Mouse (Mus musculus) left cerebral cortex, postnatal 14 days (tissue): ENCODE measurements at regions not wholly inside any gene's neighbourhood (a gene's known extent, or its start where the extent isn't known, plus 50 kb on each side); places are given as distances from the start of the nearest gene placed in this dataset.

ENCODE experiments used
- DNase-seq, 2 experiments: peaks; one replicate each; pipeline ENCODE4 v3.0.0; 2021 to 2022; ENCODE audit warnings: low spot score in 2 of 2, mixed read lengths in 1 of 2
- intact Hi-C: fragments of 180-260 bp; cut with DNase I; formaldehyde crosslinking; loops from one replicate; pipeline ENCODE4 v1.15.1; 2025

DNA sequence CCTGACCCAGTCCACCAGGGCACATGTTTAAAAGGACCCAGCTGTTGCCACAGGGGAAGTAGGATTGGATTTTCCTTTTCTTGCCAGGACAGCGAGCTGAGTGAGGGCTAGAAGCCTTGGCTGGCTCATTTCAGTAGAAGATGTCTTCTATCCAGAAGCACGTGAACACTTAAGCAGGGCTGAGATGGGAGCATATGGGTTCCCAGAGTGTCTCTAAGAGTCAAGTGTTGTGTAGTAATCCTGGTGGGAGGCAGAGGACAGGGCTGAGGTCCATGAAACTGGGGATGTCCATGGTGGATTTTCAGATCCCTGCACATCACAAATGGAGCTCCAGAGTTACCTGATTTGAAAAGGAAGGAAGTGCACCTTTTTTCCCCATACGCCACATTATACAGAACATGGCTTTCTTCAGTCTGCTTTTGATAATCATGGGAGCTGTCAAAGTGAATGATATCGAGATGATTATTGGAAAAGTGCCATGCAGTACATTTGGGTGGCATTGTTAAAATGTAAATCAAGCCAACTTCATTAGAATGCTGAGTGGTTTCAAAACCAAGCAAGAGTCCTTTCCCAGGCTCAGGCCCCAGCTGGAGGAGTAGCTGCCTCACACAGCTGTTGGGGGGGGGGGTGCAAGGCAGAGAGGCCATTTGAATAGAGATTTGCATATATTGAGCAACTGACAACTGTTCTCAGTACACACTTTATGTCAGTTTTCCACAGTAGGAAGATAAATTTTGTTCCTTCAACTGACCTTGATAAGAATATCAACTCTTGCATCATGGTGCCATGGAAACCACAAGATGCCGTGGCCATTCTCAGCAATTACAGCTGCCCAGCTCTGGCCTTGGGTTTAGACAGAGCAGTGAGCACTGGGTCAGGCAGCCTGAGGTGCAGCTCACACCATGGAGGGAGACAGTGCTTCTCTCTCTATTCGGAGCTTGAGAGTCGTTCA, 81.7 kb downstream of the Slc35b3 start:
- intact Hi-C loops, result no loop called here
- DNase-seq, result peak; percentile 8 to 11

DNA sequence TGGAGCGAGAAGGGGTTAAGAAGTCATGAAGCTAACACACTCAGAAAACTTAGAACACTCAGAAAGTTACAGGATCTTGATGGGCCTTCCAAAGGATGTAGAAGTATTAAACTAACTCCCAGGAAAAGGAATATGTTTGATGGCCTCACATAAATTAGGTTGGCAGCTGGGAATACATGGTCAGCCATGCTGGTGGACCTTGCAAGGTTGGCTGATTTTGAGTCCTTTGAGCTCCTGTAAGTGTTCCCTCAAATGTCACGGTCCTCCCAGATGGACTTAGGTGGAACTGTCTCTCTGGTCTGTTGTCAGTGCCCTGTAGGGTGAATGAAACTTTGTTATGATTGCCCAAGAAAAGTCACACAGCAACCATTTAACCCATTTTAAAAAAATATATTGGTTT, 84.8 kb downstream of the Slc35b3 start:
- no peak for DNase-seq
- intact Hi-C loops, result no loop called here

DNA sequence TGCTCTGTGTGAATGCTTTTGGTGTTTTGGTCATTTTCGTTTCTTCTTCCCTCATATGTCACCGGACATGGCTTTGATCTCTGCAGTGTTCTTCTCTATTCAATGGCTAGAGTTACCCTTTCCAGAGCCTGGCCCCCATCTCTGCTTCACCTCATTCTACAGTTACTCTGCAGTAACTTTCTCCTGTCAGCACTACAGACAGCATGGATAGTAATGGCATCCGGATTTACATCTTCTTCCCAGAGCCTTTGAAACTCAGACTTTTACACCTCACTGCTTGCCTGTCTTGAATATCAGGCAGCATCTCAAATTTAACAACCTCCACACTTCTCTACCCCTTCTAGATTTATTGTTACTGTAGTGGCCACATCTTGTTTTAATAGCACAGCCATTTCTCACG, 96.7 kb downstream of the Slc35b3 start:
- no peak for DNase-seq
- intact Hi-C loops, result no loop called here

DNA sequence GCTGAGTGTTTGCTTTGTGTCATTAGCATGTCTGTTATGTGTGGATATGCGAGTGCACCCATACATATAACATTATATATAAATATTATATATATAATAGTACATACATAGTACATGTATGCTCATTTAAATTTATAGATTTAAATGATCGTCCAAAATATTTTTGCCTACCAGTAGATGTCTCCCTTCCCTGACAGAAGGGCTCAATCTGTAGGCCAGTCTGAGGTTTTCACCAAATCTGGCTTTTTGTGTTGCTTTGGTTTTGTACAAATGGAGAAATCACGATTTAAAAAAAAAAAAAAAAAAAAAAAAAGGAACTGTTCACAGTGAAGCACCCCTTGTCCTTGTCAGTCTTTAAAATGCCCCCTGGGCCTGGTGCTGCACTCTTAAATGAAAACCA, 104.9 kb downstream of the Slc35b3 start:
- intact Hi-C loops, result loop anchor here (10.0 kb wide), 1 partner anchor 159 kb away; no protein-coding TSS in a partner anchor
- DNase-seq, result no peak

DNA sequence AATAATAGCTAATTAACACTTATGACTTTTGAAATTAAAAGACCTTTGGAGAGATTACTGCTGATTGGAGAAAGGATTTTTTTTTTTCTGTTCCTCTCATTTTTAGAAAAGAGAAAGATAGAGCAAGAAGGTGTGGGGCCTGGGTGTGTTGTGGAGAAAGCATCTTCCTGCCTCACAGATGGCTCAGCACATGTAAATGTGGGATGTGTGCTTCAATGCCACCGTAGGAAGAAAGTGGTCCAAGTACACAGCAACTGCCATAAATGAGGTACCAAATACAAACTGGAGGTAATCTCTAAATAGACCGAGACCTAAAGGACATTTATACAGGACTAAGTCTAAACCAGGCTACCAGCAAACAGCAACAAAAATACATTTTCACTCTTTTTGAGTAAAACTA, 105.7 kb downstream of the Slc35b3 start:
- DNase-seq, result peak in 1 of 2 experiments; percentile 22
- intact Hi-C loops, result loop anchor here (10.0 kb wide), 1 partner anchor 160 kb away; no protein-coding TSS in a partner anchor

DNA sequence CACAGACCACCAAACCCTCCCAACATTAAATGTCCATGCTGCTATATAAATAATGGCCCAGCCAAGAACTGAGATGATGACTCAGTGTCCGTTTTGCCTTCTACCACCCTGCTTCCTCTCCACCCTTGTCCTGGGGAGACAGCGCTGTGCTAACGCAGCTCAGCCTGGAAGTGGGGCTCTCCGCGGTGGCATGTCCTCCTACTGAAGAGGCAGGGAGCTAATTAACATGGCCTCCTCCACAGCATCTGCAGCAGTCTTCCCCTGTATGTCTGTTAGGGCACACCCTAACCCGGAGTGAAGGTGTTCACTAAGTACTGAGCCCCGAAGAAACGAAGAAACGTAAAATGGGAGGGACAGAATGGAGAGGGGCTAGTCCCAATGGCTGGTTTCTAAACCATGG, 107.8 kb downstream of the Slc35b3 start:
- intact Hi-C loops, result loop anchor here (10.0 kb wide), 1 partner anchor 162 kb away; no protein-coding TSS in a partner anchor

DNA sequence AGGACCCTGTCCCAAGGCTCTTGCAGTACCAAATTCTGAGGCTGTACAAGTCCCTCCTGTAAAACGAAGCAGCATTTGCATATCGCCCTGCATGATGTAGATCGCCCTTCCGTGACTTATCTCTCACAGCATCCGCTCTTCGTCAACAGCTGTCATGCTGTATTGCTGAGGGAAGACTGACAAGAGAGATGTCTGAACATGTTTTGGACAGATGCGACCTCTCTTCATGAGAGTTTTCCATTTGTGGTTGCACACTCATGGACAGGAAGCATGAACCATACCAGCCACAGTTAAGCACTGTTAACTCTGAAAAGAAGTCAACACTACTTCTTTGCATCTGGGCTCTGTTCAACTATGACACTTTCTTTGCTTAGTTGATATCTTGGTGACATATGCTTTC, 108.9 kb downstream of the Slc35b3 start:
- DNase-seq, result no peak
- intact Hi-C loops, result loop anchor here (10.0 kb wide), 1 partner anchor 163 kb away; no protein-coding TSS in a partner anchor

More for the DNA sequence above, 107.8 kb downstream of the Slc35b3 start:
- DNase-seq, result no peak

DNA sequence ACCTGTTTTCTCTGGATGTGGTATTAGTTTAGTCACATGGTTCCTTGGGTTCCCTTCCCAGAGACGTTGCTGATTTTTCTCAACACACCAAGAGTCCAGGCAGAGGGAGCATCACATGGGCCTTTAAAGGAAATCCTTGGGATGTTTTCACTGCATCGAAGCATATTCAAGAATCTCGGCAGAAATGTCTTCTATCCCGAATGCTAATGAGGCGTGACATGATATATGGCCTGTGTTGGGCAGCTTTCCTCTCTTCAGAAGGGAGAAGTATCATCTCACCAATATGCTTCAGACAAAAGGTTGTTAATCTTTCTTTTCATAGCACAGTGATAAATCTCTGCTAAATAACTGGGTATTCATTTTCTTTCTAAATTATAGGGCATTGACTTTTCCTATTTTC, 122.4 kb downstream of the Slc35b3 start:
- intact Hi-C loops, result no loop called here
- no peak for DNase-seq

DNA sequence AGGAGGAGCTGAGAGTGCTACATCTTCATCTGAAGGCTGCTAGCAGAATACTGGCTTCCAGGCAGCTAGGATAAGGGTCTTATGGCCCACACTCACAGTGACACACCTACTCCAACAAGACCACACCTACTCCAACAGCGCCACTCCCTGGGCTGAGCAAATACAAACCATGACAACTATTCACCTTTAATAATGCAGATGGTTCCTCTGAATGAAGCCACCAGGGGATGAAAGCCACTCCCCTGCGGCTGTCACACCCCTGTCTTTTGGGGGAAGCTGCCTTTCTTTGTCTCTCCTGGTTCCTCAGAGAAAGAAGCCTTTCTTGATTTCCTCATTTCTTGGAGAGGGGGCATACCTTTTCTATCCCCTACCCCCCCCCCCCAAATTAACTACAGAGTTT, 135.0 kb downstream of the Slc35b3 start:
- no peak for DNase-seq
- intact Hi-C loops, result no loop called here

DNA sequence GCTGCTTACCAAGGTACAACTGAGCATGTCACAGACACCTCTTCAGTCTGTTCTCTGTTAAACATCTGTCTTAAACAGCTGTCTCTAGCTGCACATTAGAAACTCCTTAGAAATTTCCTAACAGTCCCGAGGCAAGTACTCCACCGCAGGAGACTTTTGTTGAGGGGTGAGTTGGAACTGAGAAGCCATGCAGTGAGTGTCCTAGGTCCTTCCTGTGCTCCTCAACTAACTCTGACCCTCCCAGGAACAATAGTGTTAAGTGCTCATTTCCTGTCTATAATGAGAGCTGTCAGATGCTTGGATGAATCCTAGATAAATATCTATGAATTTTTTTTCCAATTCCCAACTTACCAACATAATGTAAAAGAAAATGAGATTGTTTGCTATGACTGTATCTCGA, 141.1 kb downstream of the Slc35b3 start:
- DNase-seq, result no peak
- intact Hi-C loops, result no loop called here

DNA sequence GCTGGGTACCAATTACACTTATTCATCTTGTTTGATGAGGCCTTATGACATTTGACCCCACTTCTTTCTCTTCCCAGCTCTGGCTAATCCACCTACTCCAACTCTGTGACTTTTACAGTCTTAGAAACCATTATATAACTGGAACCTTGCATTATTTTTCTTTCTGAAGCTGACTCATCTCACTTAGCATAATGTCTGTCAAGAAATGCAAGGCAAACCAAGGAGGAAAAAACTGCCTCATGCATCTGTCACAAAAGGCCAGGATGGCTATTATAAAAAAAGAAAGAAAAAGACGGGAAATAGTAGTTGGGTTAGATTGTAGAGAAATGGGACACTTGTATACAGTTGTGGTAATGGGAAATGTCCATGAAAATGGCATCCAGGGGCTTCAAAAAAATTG, 141.9 kb downstream of the Slc35b3 start:
- peak in 1 of 2 experiments; percentile 37 for DNase-seq
- intact Hi-C loops, result no loop called here

DNA sequence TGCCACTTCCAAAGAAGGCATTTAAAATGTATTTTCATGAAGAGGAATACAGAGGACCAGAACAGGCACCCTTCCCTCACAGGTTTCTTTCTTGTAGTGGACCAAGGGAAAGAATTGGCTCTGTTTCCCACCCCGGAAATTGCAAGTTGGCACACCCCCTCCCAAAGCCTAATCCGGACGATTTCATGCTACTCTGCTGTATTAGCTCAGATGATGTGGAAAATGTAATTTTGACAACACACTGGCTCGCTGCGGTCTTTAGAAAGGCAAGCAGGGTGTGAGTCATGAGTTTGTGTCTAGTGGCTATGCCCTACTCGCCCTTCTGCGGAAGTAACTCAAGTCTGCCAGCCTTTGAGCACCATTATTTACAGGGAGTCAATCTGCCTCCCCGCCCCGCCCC, 144.4 kb downstream of the Slc35b3 start:
- DNase-seq, result no peak
- intact Hi-C loops, result no loop called here

DNA sequence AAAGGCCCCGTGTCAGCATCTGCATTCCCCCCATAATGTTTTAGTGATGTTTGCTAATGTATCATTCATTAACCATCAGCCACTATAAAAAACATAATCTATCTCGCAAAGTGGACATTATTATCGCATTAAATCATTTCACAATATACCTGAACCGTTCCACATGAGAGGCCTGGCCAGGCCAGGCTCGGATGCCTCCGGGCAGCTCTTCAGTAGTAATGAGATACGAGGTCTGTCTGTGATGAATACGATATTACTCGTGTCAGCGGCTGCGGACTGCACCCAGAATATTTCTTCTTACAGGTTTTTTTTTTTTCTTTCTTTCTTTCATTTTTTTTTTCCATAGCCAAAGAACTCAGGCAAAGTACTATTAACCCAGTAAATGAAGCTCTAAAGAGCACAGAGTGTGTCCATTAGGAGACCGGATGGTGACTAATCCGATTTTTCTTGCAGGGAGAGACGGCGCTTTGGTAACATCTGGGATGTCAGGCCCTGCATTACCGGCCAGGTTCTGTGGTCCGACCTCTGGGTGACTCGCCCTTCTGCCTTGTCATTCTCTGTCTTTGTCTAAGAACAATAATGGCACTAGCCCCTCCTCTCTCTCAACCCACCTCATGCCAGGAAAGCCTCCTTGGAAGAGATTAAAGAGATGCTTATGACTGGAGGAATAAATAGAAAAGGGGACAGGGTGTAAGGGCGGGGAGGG, 145.5 kb downstream of the Slc35b3 start:
- intact Hi-C loops, result no loop called here
- DNase-seq, result no peak

DNA sequence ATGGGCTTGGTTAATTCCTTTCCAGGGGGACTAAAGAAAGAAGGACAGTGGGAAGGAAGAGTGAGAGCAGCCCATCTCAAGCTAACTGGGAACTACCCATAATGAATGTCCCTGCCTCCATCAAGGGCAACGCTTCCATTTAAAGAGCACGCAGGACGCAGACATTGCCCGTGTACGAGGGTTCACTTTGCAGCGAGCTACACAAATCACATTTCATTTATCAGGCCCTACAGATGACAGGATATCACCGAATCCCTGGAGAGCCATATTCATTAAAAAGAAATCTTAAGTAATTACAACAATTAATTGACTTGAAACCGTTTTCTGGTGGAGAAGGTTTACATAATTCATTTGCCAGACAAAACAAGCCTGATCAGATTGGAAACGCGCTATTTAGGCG, 139.7 kb upstream of the Eef1e1 start:
- intact Hi-C loops, result no loop called here

DNA sequence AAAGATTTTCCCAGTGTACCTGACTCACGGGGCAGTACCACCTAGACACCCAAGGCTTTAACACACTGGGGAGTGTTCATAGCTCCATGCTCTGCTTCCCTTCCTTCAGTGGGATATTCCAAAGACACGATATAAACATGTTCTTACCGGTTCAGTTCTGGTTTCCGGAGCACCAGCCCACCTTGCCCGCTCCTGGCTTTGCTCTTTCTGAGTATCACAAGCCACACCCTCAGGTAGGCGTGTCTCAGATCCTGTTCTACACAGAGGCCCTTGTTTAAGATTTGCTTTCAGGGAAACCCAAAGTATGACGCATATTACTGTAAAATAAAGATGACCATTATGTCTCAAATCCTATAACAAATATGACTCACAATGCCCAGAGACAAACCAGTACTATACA, 134.6 kb upstream of the Eef1e1 start:
- DNase-seq, result no peak
- intact Hi-C loops, result no loop called here

More for the DNA sequence above, 139.7 kb upstream of the Eef1e1 start:
- DNase-seq, result no peak

DNA sequence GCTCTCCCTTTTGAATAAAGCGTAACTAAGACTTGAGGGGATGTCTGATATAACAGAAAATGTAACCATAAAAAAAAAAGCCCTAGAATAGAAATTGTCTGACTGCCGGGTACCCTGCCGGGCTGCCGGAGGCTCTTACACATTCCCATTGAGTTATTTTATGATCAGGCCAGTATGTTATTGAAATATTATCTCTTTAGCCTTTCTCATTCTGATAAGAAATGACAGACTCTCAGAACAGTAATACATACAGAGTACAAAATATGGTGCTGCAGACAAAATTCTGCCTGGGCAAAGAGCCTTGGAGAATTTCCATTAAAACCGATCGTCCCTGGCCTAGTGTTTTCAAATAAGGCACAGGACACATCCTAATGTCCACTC, 121.8 kb upstream of the Eef1e1 start:
- DNase-seq, result no peak
- intact Hi-C loops, result no loop called here

DNA sequence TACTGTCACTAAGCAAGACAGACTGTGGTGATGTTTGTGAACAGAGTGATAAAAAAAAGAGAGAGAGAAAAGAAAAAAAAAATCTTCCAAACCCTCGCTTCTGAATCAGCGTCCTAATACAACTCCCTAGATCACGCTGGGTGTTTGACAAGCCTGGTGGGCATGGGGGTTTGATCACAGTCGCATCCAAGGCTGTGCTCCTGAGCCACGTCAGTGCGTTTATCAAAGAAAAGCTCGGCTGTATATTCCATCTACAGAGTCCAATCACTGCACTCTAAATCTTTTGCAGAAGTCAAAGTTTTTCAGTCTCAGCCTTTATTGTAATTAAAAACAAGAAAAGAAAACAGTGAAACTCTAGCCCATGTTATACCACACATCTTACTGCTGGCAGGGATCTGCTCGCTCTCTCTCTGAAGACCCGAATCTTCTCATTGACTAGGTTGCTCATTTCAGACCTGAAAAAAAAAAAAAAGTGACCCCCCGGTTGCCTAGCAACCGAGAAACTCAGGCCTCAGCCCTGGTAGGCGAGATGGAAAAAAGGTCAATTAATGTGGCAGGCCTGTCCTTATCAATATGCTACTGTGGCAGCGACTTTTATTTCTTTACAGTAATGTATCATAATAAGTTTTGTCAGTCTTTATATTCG, 121.2 kb upstream of the Eef1e1 start:
- DNase-seq, result no peak
- intact Hi-C loops, result no loop called here

DNA sequence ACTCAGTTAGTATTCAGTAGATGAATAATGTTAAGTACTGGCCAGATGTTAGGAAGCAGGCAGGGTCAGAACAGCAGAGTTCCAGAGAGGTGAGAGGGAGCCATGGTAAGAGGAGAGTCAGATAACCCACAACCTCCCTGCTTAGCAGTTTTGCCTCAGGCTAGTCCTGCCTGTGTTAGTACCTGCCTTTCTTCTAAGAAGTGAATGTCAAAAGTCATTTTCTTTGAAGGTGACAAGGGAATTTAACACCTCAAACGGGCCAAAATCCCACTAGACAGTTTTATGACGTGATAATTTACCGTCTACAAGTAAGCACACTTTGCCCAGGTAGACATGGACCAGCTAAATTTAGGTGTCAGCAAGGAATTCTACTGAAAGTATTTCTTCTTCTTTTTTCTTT, 117.7 kb upstream of the Eef1e1 start:
- intact Hi-C loops, result no loop called here
- no peak for DNase-seq

DNA sequence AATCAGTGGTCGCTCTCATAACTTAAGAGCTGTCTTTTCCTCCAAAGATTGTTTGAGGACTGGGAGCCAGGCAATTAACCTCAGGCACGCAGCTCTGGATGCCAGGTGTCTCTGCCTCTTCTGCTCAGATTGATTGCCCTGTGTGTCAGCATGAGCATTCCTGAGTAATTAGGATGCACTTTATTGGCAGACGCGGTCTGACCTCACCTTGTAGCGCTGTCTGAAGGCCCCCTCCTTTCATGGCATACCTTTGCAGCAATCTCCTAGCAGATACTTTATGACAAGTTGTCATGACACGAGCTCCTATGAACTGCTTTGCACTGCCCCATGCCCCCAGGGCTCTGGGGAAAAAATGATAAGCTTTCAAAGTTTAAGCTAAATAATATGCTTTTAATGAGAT, 114.1 kb upstream of the Eef1e1 start:
- intact Hi-C loops, result no loop called here
- DNase-seq, result no peak

DNA sequence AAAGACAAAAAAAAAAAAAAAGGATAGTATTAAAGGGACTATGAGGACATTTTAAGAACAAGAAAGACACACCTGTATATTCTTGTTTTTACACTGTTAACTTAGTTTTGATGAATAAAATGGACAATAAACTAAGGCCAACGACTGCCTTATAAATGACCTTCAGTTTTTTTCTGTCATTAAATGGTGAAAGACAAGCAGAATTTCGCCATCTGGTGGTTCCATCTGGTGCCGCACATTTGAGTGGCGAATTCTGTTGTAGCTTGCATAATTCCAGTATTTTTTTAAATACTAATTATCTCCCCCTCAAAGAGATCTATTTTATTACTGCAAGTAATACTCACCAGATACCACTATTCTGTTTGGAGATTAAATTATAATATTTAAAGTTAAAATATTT, 107.3 kb upstream of the Eef1e1 start:
- intact Hi-C loops, result no loop called here
- DNase-seq, result peak in 1 of 2 experiments; percentile 30
